Mouse (Mus musculus) embryonic fibroblast, embryonic 13.5 days (primary cell): ENCODE measurements around the gene Zfpl1.

Experiments
- CTCF ChIP-seq: IDR thresholded peaks from 2 replicates; pipeline ENCODE4 v1.5.1; 2011; ENCODE audit warnings: mild to moderate bottlenecking, control low read depth, low read length, moderate library complexity, borderline replicate concordance; ENCODE audit not compliant: insufficient read depth
- POLR2A ChIP-seq: IDR thresholded peaks from 2 replicates; pipeline ENCODE4 v1.6.1; 2011; ENCODE audit warnings: low read depth, mild to moderate bottlenecking, control low read depth, low read length, moderate library complexity

DNA sequence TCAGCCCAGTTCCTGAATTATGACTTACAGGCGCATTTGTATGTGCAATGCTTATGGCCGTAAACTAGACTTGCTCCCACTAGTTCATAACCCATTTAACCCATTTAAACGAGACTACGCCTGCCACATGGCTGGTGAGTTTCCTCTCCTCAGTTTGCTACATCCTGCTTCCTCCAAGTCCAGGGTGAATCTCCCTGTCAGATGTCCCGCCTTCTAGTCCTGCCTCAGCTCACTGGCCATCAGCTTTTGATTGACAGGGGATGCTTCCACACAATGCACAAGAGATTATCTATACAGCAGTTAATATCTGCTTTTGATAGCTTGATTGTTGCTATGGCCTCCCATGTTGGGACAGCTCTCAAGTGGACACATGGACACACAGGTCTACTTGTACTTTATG lies 30.5 kb downstream of the Zfpl1 start:
- TF ChIP-seq CTCF = no peak
- no peak for TF ChIP-seq POLR2A
